Mouse (Mus musculus): ENCODE measurements around the gene E2f6. TPM values are rescaled to one million over a fixed set of nuclear protein-coding genes. Genes with fewer than 3 reads are reported as not detected.

The E2f6 gene
- polyA plus RNA-seq, 1 experiment: 46.5 TPM

GRCm38 (mm10) chr12:16778523-16778922 lies 32.2 kb upstream of the E2f6 start:
- Histone ChIP-seq H3K4me1 (ENCODE audit: control insufficient read depth, insufficient read depth, low read length) (no peaks in the 10 kb centered on the region), H3K27ac (ENCODE audit: insufficient read depth, low read length) (no peak overlapping the region), H3K4me3 (ENCODE audit: insufficient read depth, low read length) (no peak overlapping the region)
- TF ChIP-seq POLR2A (IDR thresholded peaks at IDR 0.05; ENCODE audit: low read depth, low read length) (no peak), CTCF (IDR thresholded peaks at IDR 0.05; ENCODE audit: borderline replicate concordance, insufficient read depth, low read length) (no peak)

GRCm38 (mm10) chr12:16779165-16779564 lies 31.6 kb upstream of the E2f6 start:
- Histone ChIP-seq H3K4me1 (ENCODE audit: control insufficient read depth, insufficient read depth, low read length) (no peaks in the 10 kb centered on the region), H3K4me3 (ENCODE audit: insufficient read depth, low read length) (no peak overlapping the region), H3K27ac (ENCODE audit: insufficient read depth, low read length) (no peak overlapping the region)
- TF ChIP-seq POLR2A (IDR thresholded peaks at IDR 0.05; ENCODE audit: low read depth, low read length) (no peak), CTCF (IDR thresholded peaks at IDR 0.05; ENCODE audit: borderline replicate concordance, insufficient read depth, low read length) (no peak)

- Histone ChIP-seq H3K4me3 (ENCODE audit: insufficient read depth, low read length) (no peak overlapping the region), H3K4me1 (ENCODE audit: control insufficient read depth, insufficient read depth, low read length) (no peaks in the 10 kb centered on the region), H3K27ac (ENCODE audit: insufficient read depth, low read length) (no peak overlapping the region)
- TF ChIP-seq POLR2A (IDR thresholded peaks at IDR 0.05; ENCODE audit: low read depth, low read length): no peak
- no peak for TF ChIP-seq CTCF (IDR thresholded peaks at IDR 0.05; ENCODE audit: borderline replicate concordance, insufficient read depth, low read length)
These were observed 30.4 kb upstream of the E2f6 start for GRCm38 (mm10) chr12:16780320-16780719.

GRCm38 (mm10) chr12:16781034-16781746 lies 29.6 kb upstream of the E2f6 start:
- Histone ChIP-seq H3K27ac (ENCODE audit: insufficient read depth, low read length) (no peak overlapping the region), H3K4me1 (ENCODE audit: control insufficient read depth, insufficient read depth, low read length) (no peaks in the 10 kb centered on the region), H3K4me3 (ENCODE audit: insufficient read depth, low read length) (no peak overlapping the region)
- TF ChIP-seq POLR2A (IDR thresholded peaks at IDR 0.05; ENCODE audit: low read depth, low read length): no peak
- no peak for TF ChIP-seq CTCF (IDR thresholded peaks at IDR 0.05; ENCODE audit: borderline replicate concordance, insufficient read depth, low read length)

GRCm38 (mm10) chr12:16788600-16788999 lies 22.2 kb upstream of the E2f6 start:
- no peak for TF ChIP-seq CTCF (IDR thresholded peaks at IDR 0.05; ENCODE audit: borderline replicate concordance, insufficient read depth, low read length)
- Histone ChIP-seq H3K27ac (ENCODE audit: insufficient read depth, low read length) (no peak overlapping the region), H3K4me3 (ENCODE audit: insufficient read depth, low read length) (no peak overlapping the region), H3K4me1 (ENCODE audit: control insufficient read depth, insufficient read depth, low read length) (no peaks in the 10 kb centered on the region)

GRCm38 (mm10) chr12:16789199-16789598 lies 21.6 kb upstream of the E2f6 start:
- Histone ChIP-seq H3K4me1 (ENCODE audit: control insufficient read depth, insufficient read depth, low read length) (no peaks in the 10 kb centered on the region), H3K4me3 (ENCODE audit: insufficient read depth, low read length) (no peak overlapping the region), H3K27ac (ENCODE audit: insufficient read depth, low read length) (no peak overlapping the region)
- no peak for TF ChIP-seq POLR2A (IDR thresholded peaks at IDR 0.05; ENCODE audit: low read depth, low read length)
- no peak for TF ChIP-seq CTCF (IDR thresholded peaks at IDR 0.05; ENCODE audit: borderline replicate concordance, insufficient read depth, low read length)

- Histone ChIP-seq H3K4me3 (ENCODE audit: insufficient read depth, low read length) (no peak overlapping the region), H3K4me1 (ENCODE audit: control insufficient read depth, insufficient read depth, low read length) (no peaks in the 10 kb centered on the region), H3K27ac (ENCODE audit: insufficient read depth, low read length) (no peak overlapping the region)
- TF ChIP-seq POLR2A (IDR thresholded peaks at IDR 0.05; ENCODE audit: low read depth, low read length) (no peak), CTCF (IDR thresholded peaks at IDR 0.05; ENCODE audit: borderline replicate concordance, insufficient read depth, low read length) (no peak)
These were observed 21.0 kb upstream of the E2f6 start for GRCm38 (mm10) chr12:16789756-16790155.

GRCm38 (mm10) chr12:16790456-16790855 lies 20.3 kb upstream of the E2f6 start:
- TF ChIP-seq CTCF (IDR thresholded peaks at IDR 0.05; ENCODE audit: borderline replicate concordance, insufficient read depth, low read length) (no peak), POLR2A (IDR thresholded peaks at IDR 0.05; ENCODE audit: low read depth, low read length) (no peak)
- no peak overlapping the region for H3K4me3 ChIP-seq (ENCODE audit: insufficient read depth, low read length)
- no peak overlapping the region for H3K27ac ChIP-seq (ENCODE audit: insufficient read depth, low read length)
- no peaks in the 10 kb centered on the region for H3K4me1 ChIP-seq (ENCODE audit: control insufficient read depth, insufficient read depth, low read length)

- no peak for TF ChIP-seq POLR2A (IDR thresholded peaks at IDR 0.05; ENCODE audit: low read depth, low read length)
- TF ChIP-seq CTCF (IDR thresholded peaks at IDR 0.05; ENCODE audit: borderline replicate concordance, insufficient read depth, low read length): no peak
- no peaks in the 10 kb centered on the region for H3K4me1 ChIP-seq (ENCODE audit: control insufficient read depth, insufficient read depth, low read length)
- H3K4me3 ChIP-seq (ENCODE audit: insufficient read depth, low read length): no peak overlapping the region
- H3K27ac ChIP-seq (ENCODE audit: insufficient read depth, low read length): no peak overlapping the region
These were observed 17.4 kb upstream of the E2f6 start for GRCm38 (mm10) chr12:16793371-16793770.

- Histone ChIP-seq H3K4me1 (ENCODE audit: control insufficient read depth, insufficient read depth, low read length) (no peaks in the 10 kb centered on the region), H3K4me3 (ENCODE audit: insufficient read depth, low read length) (no peak overlapping the region), H3K27ac (ENCODE audit: insufficient read depth, low read length) (no peak overlapping the region)
- TF ChIP-seq POLR2A (IDR thresholded peaks at IDR 0.05; ENCODE audit: low read depth, low read length): no peak
- TF ChIP-seq CTCF (IDR thresholded peaks at IDR 0.05; ENCODE audit: borderline replicate concordance, insufficient read depth, low read length): no peak
These were observed 15.0 kb upstream of the E2f6 start for GRCm38 (mm10) chr12:16795781-16796180.

All from embryonic fibroblast, embryonic 13.5 days (primary cell).